Mouse (Mus musculus) lung, postnatal 0 days (tissue): Measurements from ENCODE around the gene Nrd1.

Experiments used
- CTCF ChIP-seq: IDR thresholded peaks from 2 replicates; pipeline ENCODE4 v1.5.1; 2016; ENCODE audit warnings: antibody characterized with exemption, mild to moderate bottlenecking
- EP300 ChIP-seq: IDR thresholded peaks from 2 replicates; pipeline ENCODE4 v1.6.1; 2016; ENCODE audit warnings: antibody characterized with exemption, mild to moderate bottlenecking, control low read depth

DNA sequence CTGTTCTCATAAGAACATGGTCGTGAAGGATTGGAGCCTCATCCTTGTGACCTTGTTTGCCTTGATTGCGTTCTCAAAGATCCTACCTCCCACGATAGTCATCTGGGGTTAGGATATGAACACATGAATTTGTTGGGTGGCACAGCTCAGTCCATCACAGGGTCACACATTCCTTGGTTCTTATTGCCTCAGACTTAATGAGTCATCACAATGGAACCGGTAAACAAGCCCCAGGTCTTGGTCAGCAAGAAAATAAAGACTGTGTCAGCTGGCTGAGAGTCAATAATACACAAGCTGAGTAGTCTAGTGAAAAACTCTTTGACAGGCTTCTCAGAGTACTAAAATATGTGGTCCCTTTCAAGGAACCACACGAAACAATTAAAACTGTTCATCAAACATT is 29.4 kb upstream of the Nrd1 start:
- TF ChIP-seq EP300 (no peak), CTCF (no peak)
